Mouse (Mus musculus): ENCODE measurements around the gene Izumo4. TPM values are rescaled to one million over a fixed set of nuclear protein-coding genes. Genes with fewer than 3 reads are reported as not detected.

Izumo4 gene
- total and polyA plus RNA-seq, 2 experiments: 18.3 to 49.7 TPM

GRCm38 (mm10) chr10:80663485-80664196, 38.3 kb upstream of the Izumo4 start:
- Histone ChIP-seq H3K4me3 (ENCODE audit: insufficient read depth, low read depth, low read length) (no peak overlapping the region), H3K27ac (replicated peaks; ENCODE audit: insufficient read depth, low read depth, low read length) (peak overlapping the region; percentile 92), H3K36me3 (ENCODE audit: control insufficient read depth, insufficient read depth, low read length) (peaks cover 17% of the 10 kb centered on the region; the same call in 1 of the 2 replicates), H3K9ac (ENCODE audit: low read depth, low read length) (0 out of 2 replicates have a peak overlapping the region, but pooled peaks have one; percentile 4), H3K27me3 (ENCODE audit: control insufficient read depth, insufficient read depth, low read length) (no peaks in the 10 kb centered on the region), H3K79me2 (ENCODE audit: control insufficient read depth, insufficient read depth, low read length) (no peaks in the 10 kb centered on the region), H3K4me1 (ENCODE audit: control insufficient read depth, insufficient read depth, low read length) (peaks cover 34% of the 10 kb centered on the region)
- TF ChIP-seq POLR2A (IDR thresholded peaks at IDR 0.05; ENCODE audit: extremely low read depth, insufficient read depth, low read length) (no peak), CTCF (IDR thresholded peaks at IDR 0.05; ENCODE audit: low read depth, low read length) (no peak)
- 21% methylated on average over 5 of the region's 5 CpGs for WGBS
- DNase-seq (ENCODE audit: extremely low read depth, low read depth, low spot score): peak; percentile 91

- H3K79me2 ChIP-seq (ENCODE audit: control insufficient read depth, insufficient read depth, low read length): no peaks in the 10 kb centered on the region; the same call in 1 of the 2 replicates
- peak overlapping the region; percentile 92 for H3K27ac ChIP-seq (replicated peaks; ENCODE audit: insufficient read depth, low read depth, low read length)
- no peak overlapping the region for H3K4me3 ChIP-seq (ENCODE audit: insufficient read depth, low read depth, low read length)
- peak overlapping the region; percentile 64 for H3K9ac ChIP-seq (ENCODE audit: low read depth, low read length)
- H3K36me3 ChIP-seq (ENCODE audit: control insufficient read depth, insufficient read depth, low read length): peaks cover 25% of the 10 kb centered on the region
- no peaks in the 10 kb centered on the region for H3K27me3 ChIP-seq (ENCODE audit: control insufficient read depth, insufficient read depth, low read length)
- peak; percentile 90 for DNase-seq (ENCODE audit: extremely low read depth, low read depth, low spot score)
- TF ChIP-seq POLR2A (IDR thresholded peaks at IDR 0.05; ENCODE audit: extremely low read depth, insufficient read depth, low read length): 0 out of 2 replicates have a peak, but pooled peaks have one; percentile 12
- no peak for TF ChIP-seq CTCF (IDR thresholded peaks at IDR 0.05; ENCODE audit: low read depth, low read length)
- whole genome bisulfite sequencing: 2% methylated on average over 16 of the region's 16 CpGs
- peaks cover 39% of the 10 kb centered on the region for H3K4me1 ChIP-seq (ENCODE audit: control insufficient read depth, insufficient read depth, low read length)
Observed at GRCm38 (mm10) chr10:80664197-80665015, 37.6 kb upstream of the Izumo4 start.

GRCm38 (mm10) chr10:80665016-80665380, 37.0 kb upstream of the Izumo4 start:
- H3K79me2 ChIP-seq (ENCODE audit: control insufficient read depth, insufficient read depth, low read length): no peaks in the 10 kb centered on the region; the same call in none of the 2 replicates
- H3K4me1 ChIP-seq (ENCODE audit: control insufficient read depth, insufficient read depth, low read length): peaks cover 43% of the 10 kb centered on the region
- peaks cover 30% of the 10 kb centered on the region for H3K36me3 ChIP-seq (ENCODE audit: control insufficient read depth, insufficient read depth, low read length)
- TF ChIP-seq POLR2A (IDR thresholded peaks at IDR 0.05; ENCODE audit: extremely low read depth, insufficient read depth, low read length) (no peak), CTCF (IDR thresholded peaks at IDR 0.05; ENCODE audit: low read depth, low read length) (no peak)
- peak; percentile 89 for DNase-seq (ENCODE audit: extremely low read depth, low read depth, low spot score)
- H3K27ac ChIP-seq (replicated peaks; ENCODE audit: insufficient read depth, low read depth, low read length): peak overlapping the region; percentile 97
- WGBS: under 1% methylated on average over 10 of the region's 10 CpGs
- H3K9ac ChIP-seq (ENCODE audit: low read depth, low read length): peak overlapping the region; percentile 68
- H3K4me3 ChIP-seq (ENCODE audit: insufficient read depth, low read depth, low read length): no peak overlapping the region
- H3K27me3 ChIP-seq (ENCODE audit: control insufficient read depth, insufficient read depth, low read length): no peaks in the 10 kb centered on the region

DNA sequence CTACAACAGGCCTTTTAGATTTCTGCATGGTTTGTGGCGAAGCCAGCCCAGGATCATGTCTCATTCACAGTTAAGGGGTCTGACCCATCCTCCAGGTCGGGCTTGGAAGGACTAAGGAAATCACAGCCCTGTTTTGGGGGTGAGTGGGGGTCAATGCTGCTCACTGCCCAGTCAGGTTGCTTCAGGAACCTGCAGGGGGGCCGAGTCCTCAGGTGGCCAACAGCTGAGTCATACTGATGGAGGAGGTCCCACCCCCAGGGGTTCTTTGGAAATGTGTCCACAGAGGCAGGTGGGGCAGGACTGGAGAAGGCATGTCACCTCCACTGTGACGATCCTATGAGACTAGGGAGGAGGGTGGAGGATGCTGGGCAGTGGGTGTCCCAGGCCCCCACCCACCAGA, 36.5 kb upstream of the Izumo4 start:
- H3K27me3 ChIP-seq (ENCODE audit: control insufficient read depth, insufficient read depth, low read length): no peaks in the 10 kb centered on the region
- no peak for DNase-seq (ENCODE audit: extremely low read depth, low read depth, low spot score)
- 28% methylated on average over 4 of the region's 4 CpGs for WGBS
- peak overlapping the region; percentile 68 for H3K9ac ChIP-seq (ENCODE audit: low read depth, low read length)
- peak overlapping the region; percentile 97 for H3K27ac ChIP-seq (replicated peaks; ENCODE audit: insufficient read depth, low read depth, low read length)
- H3K79me2 ChIP-seq (ENCODE audit: control insufficient read depth, insufficient read depth, low read length): no peaks in the 10 kb centered on the region; the same call in none of the 2 replicates
- H3K36me3 ChIP-seq (ENCODE audit: control insufficient read depth, insufficient read depth, low read length): peaks cover 32% of the 10 kb centered on the region
- no peak overlapping the region for H3K4me3 ChIP-seq (ENCODE audit: insufficient read depth, low read depth, low read length)
- TF ChIP-seq POLR2A (IDR thresholded peaks at IDR 0.05; ENCODE audit: extremely low read depth, insufficient read depth, low read length): no peak
- peaks cover 48% of the 10 kb centered on the region for H3K4me1 ChIP-seq (ENCODE audit: control insufficient read depth, insufficient read depth, low read length)

DNA sequence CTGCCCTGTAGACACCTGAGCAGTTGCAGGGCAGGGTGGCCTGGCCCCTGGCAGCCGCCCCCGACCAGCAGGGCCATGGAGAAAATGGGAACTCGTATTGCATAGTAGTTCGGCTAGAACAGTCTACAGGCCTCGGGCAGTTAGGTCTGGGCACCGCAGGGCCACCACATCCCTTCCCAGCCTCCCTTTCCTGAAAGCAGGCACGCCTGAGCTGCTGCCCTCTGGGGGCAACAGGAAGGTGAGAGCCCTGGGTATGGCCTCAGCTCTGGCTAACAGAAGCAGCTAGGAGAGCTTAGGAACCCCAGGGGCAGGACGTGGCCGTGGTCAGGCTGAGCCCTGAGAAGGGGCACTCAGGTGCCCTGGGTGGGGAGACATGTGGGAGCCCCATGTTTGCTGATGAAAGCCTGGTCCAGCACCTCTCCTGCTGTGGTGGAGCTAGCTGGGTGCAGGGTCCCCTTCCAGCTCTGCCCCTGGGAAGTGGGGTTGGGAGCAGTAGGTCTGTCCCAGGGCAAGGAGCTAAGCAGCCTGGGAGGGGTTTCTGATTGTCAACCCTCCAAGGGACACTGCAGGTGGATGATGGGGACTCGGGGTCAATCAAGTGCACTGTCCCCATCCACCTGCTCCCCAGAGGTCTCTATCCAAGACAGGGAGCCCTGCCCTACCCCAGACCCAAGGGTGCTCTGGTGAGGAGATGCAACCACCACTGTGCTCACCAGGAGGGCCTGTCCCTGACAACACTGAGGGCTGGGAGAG, 35.8 kb upstream of the Izumo4 start:
- peak overlapping the region; percentile 97 for H3K27ac ChIP-seq (replicated peaks; ENCODE audit: insufficient read depth, low read depth, low read length)
- peaks cover 36% of the 10 kb centered on the region for H3K36me3 ChIP-seq (ENCODE audit: control insufficient read depth, insufficient read depth, low read length)
- peaks cover 2% of the 10 kb centered on the region for H3K79me2 ChIP-seq (ENCODE audit: control insufficient read depth, insufficient read depth, low read length)
- TF ChIP-seq POLR2A (IDR thresholded peaks at IDR 0.05; ENCODE audit: extremely low read depth, insufficient read depth, low read length) (no peak), CTCF (IDR thresholded peaks at IDR 0.05; ENCODE audit: low read depth, low read length) (0 out of 2 replicates have a peak, but pooled peaks have one; percentile 21)
- no peak overlapping the region for H3K4me3 ChIP-seq (ENCODE audit: insufficient read depth, low read depth, low read length)
- H3K4me1 ChIP-seq (ENCODE audit: control insufficient read depth, insufficient read depth, low read length): peaks cover 54% of the 10 kb centered on the region
- no peaks in the 10 kb centered on the region for H3K27me3 ChIP-seq (ENCODE audit: control insufficient read depth, insufficient read depth, low read length)
- 50% methylated on average over 10 of the region's 10 CpGs for whole genome bisulfite sequencing
- peak; percentile 33 for DNase-seq (ENCODE audit: extremely low read depth, low read depth, low spot score)
- peak overlapping the region; percentile 75 for H3K9ac ChIP-seq (ENCODE audit: low read depth, low read length)

All from liver, adult 2 months (tissue).